Mouse (Mus musculus) bone marrow, adult 2 months (tissue): ENCODE data around the gene Cyth1. TPM values are rescaled to one million over a fixed set of nuclear protein-coding genes. Genes with fewer than 3 reads are reported as not detected.
A peak's percentile ranks its signal among the peaks of the same experiment; 100 is the strongest.

Experiments used
- H3K27ac ChIP-seq: fragments of 200-500 bp; 2 replicates; pipeline ENCODE4 v1.5.1; 2012; ENCODE audit warnings: low read depth, mild to moderate bottlenecking, control low read depth, inconsistent platforms, low read length; ENCODE audit not compliant: control insufficient read depth, poor library complexity, insufficient read depth
- H3K4me1 ChIP-seq: fragments of 200-500 bp; 2 replicates; pipeline ENCODE4 v1.6.1; 2011; ENCODE audit warnings: low read length; ENCODE audit not compliant: control insufficient read depth, insufficient read depth
- H3K4me3 ChIP-seq: fragments of 200-500 bp; replicated peaks from 2 replicates; pipeline ENCODE3; 2011; ENCODE audit warnings: mild to moderate bottlenecking, low read depth, low read length, control low read depth; ENCODE audit not compliant: control insufficient read depth
- CTCF ChIP-seq: fragments of 200-500 bp; IDR thresholded peaks from 2 replicates; pipeline ENCODE4 v1.5.1; 2011; ENCODE audit warnings: low read length, control low read depth; ENCODE audit not compliant: control insufficient read depth, insufficient read depth
- POLR2A ChIP-seq: fragments of 200-500 bp; IDR thresholded peaks from 2 replicates; pipeline ENCODE4 v1.6.1; 2011; ENCODE audit warnings: low read depth, mild to moderate bottlenecking, control low read depth, low read length, borderline replicate concordance; ENCODE audit not compliant: control insufficient read depth
- WGBS: fragments of 180-500 bp; shearing (Covaris S2); methylation state at CpG from one replicate; pipeline ENCODE4 v1.1.7; 2018; 5-methylcytosine and 5-hydroxymethylcytosine counted together
- polyA plus RNA-seq: library from polyadenylated mRNA; stranded (reverse); fragments of >200 nt; gene quantifications from 2 replicates; pipeline ENCODE4 v1.2.4, GENCODE M21; 2011; ENCODE audit warnings: low replicate concordance; ENCODE audit not compliant: missing spikeins, insufficient read depth, insufficient read length

Gene Cyth1
- polyA plus RNA-seq, 1 experiment = 28.3 TPM

- Histone ChIP-seq H3K4me3 (no peak overlapping the region), H3K27ac (peak overlapping the region; percentile 50), H3K4me1 (peaks cover 29% of the 10 kb centered on the region)
- 23% methylated on average over 6 of the region's 6 CpGs for WGBS
- TF ChIP-seq POLR2A = no peak
- TF ChIP-seq CTCF = no peak
Measured at GRCm38 (mm10) chr11:118236520-118237190, 11.7 kb downstream of the Cyth1 start.

GRCm38 (mm10) chr11:118234929-118235328 is 13.5 kb downstream of the Cyth1 start:
- TF ChIP-seq POLR2A = no peak
- TF ChIP-seq CTCF = no peak
- Histone ChIP-seq H3K4me1 (peaks cover 27% of the 10 kb centered on the region), H3K27ac (no peak overlapping the region), H3K4me3 (no peak overlapping the region)
- 58% methylated on average over 7 of the region's 7 CpGs for WGBS

GRCm38 (mm10) chr11:118234500-118234899 is 13.9 kb downstream of the Cyth1 start:
- H3K27ac ChIP-seq = no peak overlapping the region
- TF ChIP-seq CTCF = no peak
- no peak for TF ChIP-seq POLR2A
- H3K4me3 ChIP-seq = no peak overlapping the region
- H3K4me1 ChIP-seq = peaks cover 23% of the 10 kb centered on the region
- 45% methylated on average over 6 of the region's 6 CpGs for WGBS

GRCm38 (mm10) chr11:118233924-118234323 is 14.5 kb downstream of the Cyth1 start:
- TF ChIP-seq CTCF = no peak
- no peak for TF ChIP-seq POLR2A
- Histone ChIP-seq H3K4me3 (no peak overlapping the region), H3K27ac (no peak overlapping the region), H3K4me1 (peaks cover 23% of the 10 kb centered on the region)
- WGBS = 61% methylated on average over 3 of the region's 3 CpGs

- Histone ChIP-seq H3K4me3 (no peak overlapping the region), H3K27ac (peak overlapping the region; percentile 54), H3K4me1 (peaks cover 26% of the 10 kb centered on the region)
- WGBS = 3% methylated on average over 7 of the region's 7 CpGs
- TF ChIP-seq POLR2A (no peak), CTCF (peak; percentile 87)
Measured at GRCm38 (mm10) chr11:118232314-118232831, 16.0 kb downstream of the Cyth1 start.

- 45% methylated on average over 5 of the region's 5 CpGs for WGBS
- no peak overlapping the region for H3K27ac ChIP-seq
- TF ChIP-seq CTCF (no peak), POLR2A (no peak)
- no peak overlapping the region for H3K4me3 ChIP-seq
- H3K4me1 ChIP-seq = peaks cover 22% of the 10 kb centered on the region
Measured at GRCm38 (mm10) chr11:118229941-118230340, 18.5 kb downstream of the Cyth1 start.

- no peak for TF ChIP-seq POLR2A
- no peak for TF ChIP-seq CTCF
- WGBS = 5% methylated on average over 7 of the region's 7 CpGs
- Histone ChIP-seq H3K4me3 (no peak overlapping the region), H3K27ac (no peak overlapping the region), H3K4me1 (peaks cover 22% of the 10 kb centered on the region)
Measured at GRCm38 (mm10) chr11:118227650-118228049, 20.7 kb downstream of the Cyth1 start.

GRCm38 (mm10) chr11:118226850-118227249 is 21.5 kb downstream of the Cyth1 start:
- Histone ChIP-seq H3K4me1 (peaks cover 24% of the 10 kb centered on the region), H3K27ac (peak overlapping the region; percentile 58), H3K4me3 (no peak overlapping the region)
- WGBS = 17% methylated on average over 7 of the region's 7 CpGs
- no peak for TF ChIP-seq CTCF
- no peak for TF ChIP-seq POLR2A
